8 mouse cellular contexts compared by ENCODE assay signal in genomic region chr11:118354636-118355191, GRCm38 (mm10). TPM values are rescaled to one million over a fixed set of nuclear protein-coding genes. Genes with fewer than 3 reads are reported as not detected.
DNase-seq lines count a peak whose midpoint lies in the region; ATAC-seq lines count a peak whose summit lies in the region.

No protein-coding gene starts in this region.

- H3K4me2 ChIP-seq in heart, embryonic 14.5 days (ENCODE audit: low read length), result peak overlapping the region; percentile 84
- H3K4me2 ChIP-seq in limb, embryonic 13.5 days (replicated peaks), result peak overlapping the region; percentile 84
- peak overlapping the region; percentile 69 for H3K4me2 ChIP-seq in midbrain, embryonic 14.5 days (ENCODE audit: low read length)

- peaks cover 7% of the 10 kb centered on the region; the same call in 1 of the 2 replicates for H3K36me3 ChIP-seq in heart, embryonic 14.5 days (ENCODE audit: control insufficient read depth, insufficient read depth, low read length)
- H3K36me3 ChIP-seq in limb, embryonic 13.5 days, result peaks cover 20% of the 10 kb centered on the region
- H3K36me3 ChIP-seq in midbrain, embryonic 14.5 days (ENCODE audit: control insufficient read depth, insufficient read depth, low read length), result no peaks in the 10 kb centered on the region

- peak overlapping the region; percentile 59 to 89 for H3K27ac ChIP-seq in heart, embryonic 14.5 days (replicated peaks in 1 of 2; ENCODE audit: control insufficient read depth in 1 of 2, insufficient read depth in 1 of 2, low read depth in 2 of 2, low read length in 2 of 2)
- peak overlapping the region; percentile 95 for H3K27ac ChIP-seq in limb, embryonic 13.5 days
- H3K27ac ChIP-seq in midbrain, embryonic 14.5 days (replicated peaks; ENCODE audit: low read depth, low read length), result peak overlapping the region; percentile 91

- no peaks in the 10 kb centered on the region for H3K27me3 ChIP-seq in heart, embryonic 14.5 days (ENCODE audit: control insufficient read depth, insufficient read depth, low read length)
- no peaks in the 10 kb centered on the region for H3K27me3 ChIP-seq in limb, embryonic 13.5 days
- no peaks in the 10 kb centered on the region for H3K27me3 ChIP-seq in midbrain, embryonic 14.5 days (ENCODE audit: control insufficient read depth, insufficient read depth, low read length)

- H3K4me3 ChIP-seq in heart, embryonic 14.5 days (ENCODE audit: control insufficient read depth in 1 of 2, insufficient read depth in 1 of 2, low read depth in 1 of 2, low read length in 2 of 2), result peak overlapping the region; percentile 71 to 87
- peak overlapping the region; percentile 92 for H3K4me3 ChIP-seq in limb, embryonic 13.5 days
- peak overlapping the region; percentile 76 for H3K4me3 ChIP-seq in midbrain, embryonic 14.5 days (replicated peaks; ENCODE audit: low read depth, low read length)

- no peaks in the 10 kb centered on the region for H3K9me3 ChIP-seq in heart, embryonic 14.5 days (ENCODE audit: control insufficient read depth, low read length)
- H3K9me3 ChIP-seq in limb, embryonic 13.5 days, result no peaks in the 10 kb centered on the region
- H3K9me3 ChIP-seq in midbrain, embryonic 14.5 days (ENCODE audit: control insufficient read depth, low read length), result no peaks in the 10 kb centered on the region

- under 1% methylated on average over 46 of the region's 47 CpGs for WGBS in heart, embryonic 14.5 days
- under 1% methylated on average over 38 of the region's 47 CpGs for WGBS in limb, embryonic 13.5 days
- WGBS in midbrain, embryonic 14.5 days, result under 1% methylated on average over 40 of the region's 47 CpGs

- peak overlapping the region; percentile 97 for H3K9ac ChIP-seq in heart, embryonic 14.5 days (ENCODE audit: low read length)
- H3K9ac ChIP-seq in limb, embryonic 13.5 days, result peak overlapping the region; percentile 98
- H3K9ac ChIP-seq in midbrain, embryonic 14.5 days (replicated peaks; ENCODE audit: low read length), result peak overlapping the region; percentile 96

- H3K4me1 ChIP-seq in heart, embryonic 14.5 days (ENCODE audit: control insufficient read depth in 2 of 2, insufficient read depth in 2 of 2, low read length in 2 of 2), result peaks cover 14 to 21% of the 10 kb centered on the region in 2 experiments
- H3K4me1 ChIP-seq in limb, embryonic 13.5 days, result peaks cover 53% of the 10 kb centered on the region
- peaks cover 18% of the 10 kb centered on the region for H3K4me1 ChIP-seq in midbrain, embryonic 14.5 days (ENCODE audit: control insufficient read depth, insufficient read depth, low read length)

- ATAC-seq in heart, embryonic 14.5 days (ENCODE audit: insufficient number of reproducible peaks, insufficient read depth, low FRiP score, low read depth), result 0 out of 2 replicates have a peak, but pooled peaks have one; percentile 9
- ATAC-seq in limb, embryonic 13.5 days (ENCODE audit: low FRiP score, low read depth), result peak; percentile 55
- ATAC-seq in midbrain, embryonic 14.5 days (ENCODE audit: low FRiP score, low TSS enrichment), result no peak; the same call in none of the 2 replicates

- peak; percentile 31 to 36 for DNase-seq in left cerebral cortex, adult 18-20 months (ENCODE audit: low spot score in 2 of 2)
- DNase-seq in left cerebral cortex, adult 8-10 months (ENCODE audit: low spot score in 2 of 2), result no peak
- peak; percentile 75 for DNase-seq in NIH3T3 (ENCODE audit: low read depth)
- DNase-seq in embryo, embryonic 11 days, result peak; percentile 33
- peak; percentile 70 for DNase-seq in midbrain, embryonic 14.5 days
- no peak for DNase-seq in T-cell, adult 2 months (ENCODE audit: low spot score)

RNA-seq across cellular contexts. Expression of gene Timp2, which starts 0.8 kb away (rescaled TPM):
- 100 to 1,000 TPM; 232 to 261 TPM for total RNA-seq in left cerebral cortex, adult 18-20 months (2021)
- 100 to 1,000 TPM; 239 to 259 (median 249) TPM for total RNA-seq in left cerebral cortex, adult 8-10 months (2022)
- polyA plus RNA-seq in heart, embryonic 14.5 days (2014; fragmentation: Nextera tagmentation; extraction: Ambion mirVana), result 87.6 and 99.2 TPM in 2 replicates
- 115 and 116 TPM in 2 replicates for polyA plus RNA-seq in limb, embryonic 13.5 days (2015; fragmentation: Nextera tagmentation; extraction: Ambion mirVana)
- 71.3 and 81.8 TPM in 2 replicates for polyA plus RNA-seq in midbrain, embryonic 14.5 days (2014; fragmentation: Nextera tagmentation; extraction: Ambion mirVana)

RNA-seq across cellular contexts. Expression of gene Cep295nl, which starts 12.4 kb away (rescaled TPM):
- total RNA-seq in left cerebral cortex, adult 18-20 months (2021), result 1 to 10 TPM in 1 of 2 experiments, under 1 TPM in 1; 0.82 to 1.3 TPM
- 1 to 10 TPM in 3 of 4 experiments, under 1 TPM in 1; 0.98 to 3.2 (median 1.5) TPM for total RNA-seq in left cerebral cortex, adult 8-10 months (2022)
- 0.28 and 0.45 TPM in 2 replicates for polyA plus RNA-seq in heart, embryonic 14.5 days (2014; fragmentation: Nextera tagmentation; extraction: Ambion mirVana)
- polyA plus RNA-seq in limb, embryonic 13.5 days (2015; fragmentation: Nextera tagmentation; extraction: Ambion mirVana), result 0.55 and 0.86 TPM in 2 replicates
- polyA plus RNA-seq in midbrain, embryonic 14.5 days (2014; fragmentation: Nextera tagmentation; extraction: Ambion mirVana), result 0.21 and 0.22 TPM in 2 replicates

RNA-seq across cellular contexts. Expression of gene Lgals3bp, which starts 47.2 kb away (rescaled TPM):
- total RNA-seq in left cerebral cortex, adult 18-20 months (2021), result 10 to 100 TPM; 21.7 to 21.9 TPM
- total RNA-seq in left cerebral cortex, adult 8-10 months (2022), result 10 to 100 TPM; 20.8 to 62.8 (median 36.9) TPM
- polyA plus RNA-seq in heart, embryonic 14.5 days (2014; fragmentation: Nextera tagmentation; extraction: Ambion mirVana), result 7.2 and 12.7 TPM in 2 replicates
- polyA plus RNA-seq in limb, embryonic 13.5 days (2015; fragmentation: Nextera tagmentation; extraction: Ambion mirVana), result 7.3 TPM in 2 replicates
- 1.8 and 5.5 TPM in 2 replicates for polyA plus RNA-seq in midbrain, embryonic 14.5 days (2014; fragmentation: Nextera tagmentation; extraction: Ambion mirVana)

Comparison
In these comparisons a context has a peak if more than half of its experiments do, and no peak if none do; other contexts are left out.
1. DNase-seq: peak in left cerebral cortex, adult 18-20 months (2 of 2), NIH3T3 (single experiment), embryo, embryonic 11 days (single experiment) and midbrain, embryonic 14.5 days (single experiment); none in left cerebral cortex, adult 8-10 months (0 of 2) and T-cell, adult 2 months (single experiment).
2. Peak in every context shown above with its lines, with median percentiles within 50 percentile points of each other: H3K27ac ChIP-seq, H3K4me2 ChIP-seq, H3K4me3 ChIP-seq and H3K9ac ChIP-seq.